Mouse (Mus musculus) T-cell, adult 66 days (primary cell): ENCODE measurements around the gene Bpifb5. TPM values are rescaled to one million over a fixed set of nuclear protein-coding genes. Genes with fewer than 3 reads are reported as not detected.

Source experiments
- total RNA-seq, 2 experiments: library from RNA; stranded (reverse); gene quantifications; 3 replicates in 1 of 2; 4 replicates in 1 of 2; pipeline ENCODE4 v1.2.4; 2023

The Bpifb5 gene
- total RNA-seq: not detected

GRCm38 (mm10) chr2:154223265-154223916 lies at the start of gene Bpifb5:
Bpifb5 (plus strand) TSS chr2:154223742.

GRCm38 (mm10) chr2:154190546-154191258 lies 32.8 kb upstream of the Bpifb5 start, which contains the start of gene Bpifb1:
Bpifb1 (plus strand) TSS chr2:154190818.

GRCm38 (mm10) chr2:154257554-154257953 lies 34.0 kb downstream of the Bpifb5 start, which contains the start of gene Bpifb9a:
Bpifb9a (plus strand) TSS chr2:154257854.

Other genes starting within 250 kb of the Bpifb5 start
- gene Bpifa6, start 248.8 kb upstream of the Bpifb5 start, total RNA-seq: not detected
- gene Bpifa2, start 215.5 kb upstream of the Bpifb5 start, total RNA-seq: not detected
- gene Bpifa3, start 93.4 kb upstream of the Bpifb5 start, total RNA-seq: not detected
- not detected for gene Bpifa1, start 80.9 kb upstream of the Bpifb5 start, total RNA-seq
- not detected for gene Bpifa5, start 61.1 kb upstream of the Bpifb5 start, total RNA-seq
- not detected for gene Bpifb1, start 32.9 kb upstream of the Bpifb5 start, total RNA-seq
- gene Bpifb9a, start 34.1 kb downstream of the Bpifb5 start, total RNA-seq: not detected
- not detected for gene Bpifb9b, start 83.5 kb downstream of the Bpifb5 start, total RNA-seq
- 10 to 100 TPM; 17.6 to 17.7 TPM for gene Cdk5rap1, start 149.3 kb downstream of the Bpifb5 start, total RNA-seq
- not detected for gene Snta1, start 184.4 kb downstream of the Bpifb5 start, total RNA-seq
- gene Cbfa2t2, start 212.7 kb downstream of the Bpifb5 start, total RNA-seq: 10 to 100 TPM; 32.2 to 37.1 TPM